Mouse (Mus musculus): ENCODE results near the gene Retreg2.

Gene Retreg2

GRCm38 (mm10) chr1:75168472-75169464, 26.2 kb downstream of the Retreg2 start, which contains the start of gene Zfand2b:
Zfand2b (plus strand) TSS chr1:75168646.
- DNase-seq (ENCODE audit: low spot score), result peak; percentile 97

GRCm38 (mm10) chr1:75179334-75180104, 36.9 kb downstream of the Retreg2 start:
- DNase-seq (ENCODE audit: low spot score), result peak; percentile 65

GRCm38 (mm10) chr1:75180105-75180590, 37.6 kb downstream of the Retreg2 start, which contains the start of gene Abcb6:
Abcb6 (minus strand) TSS chr1:75180392.
- DNase-seq (ENCODE audit: low spot score), result peak; percentile 82

GRCm38 (mm10) chr1:75180741-75181140, 38.2 kb downstream of the Retreg2 start:
- DNase-seq (ENCODE audit: low spot score), result no peak

GRCm38 (mm10) chr1:75181377-75181870, 38.8 kb downstream of the Retreg2 start:
- DNase-seq (ENCODE audit: low spot score), result no peak

DNA sequence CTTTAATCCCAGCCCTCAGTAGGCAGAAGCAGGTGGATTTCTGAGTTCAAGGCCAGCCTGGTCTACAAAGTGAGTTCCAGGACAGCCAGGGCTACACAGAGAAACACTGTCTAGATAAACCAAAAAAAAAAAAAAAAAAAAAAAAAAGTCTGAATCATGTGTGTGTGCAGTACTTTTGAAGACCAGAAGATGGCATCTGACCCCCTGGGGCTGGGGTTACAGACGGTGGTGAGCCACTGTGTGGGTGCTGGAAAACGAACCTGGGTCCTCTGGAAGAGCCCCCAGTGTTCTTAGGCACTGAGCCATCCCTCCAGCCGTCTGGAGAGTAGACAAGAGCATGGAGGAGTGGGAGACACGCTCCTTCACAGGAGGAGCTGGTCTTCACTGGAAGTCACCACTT, 39.6 kb downstream of the Retreg2 start:
- no peak for DNase-seq (ENCODE audit: low spot score)

DNA sequence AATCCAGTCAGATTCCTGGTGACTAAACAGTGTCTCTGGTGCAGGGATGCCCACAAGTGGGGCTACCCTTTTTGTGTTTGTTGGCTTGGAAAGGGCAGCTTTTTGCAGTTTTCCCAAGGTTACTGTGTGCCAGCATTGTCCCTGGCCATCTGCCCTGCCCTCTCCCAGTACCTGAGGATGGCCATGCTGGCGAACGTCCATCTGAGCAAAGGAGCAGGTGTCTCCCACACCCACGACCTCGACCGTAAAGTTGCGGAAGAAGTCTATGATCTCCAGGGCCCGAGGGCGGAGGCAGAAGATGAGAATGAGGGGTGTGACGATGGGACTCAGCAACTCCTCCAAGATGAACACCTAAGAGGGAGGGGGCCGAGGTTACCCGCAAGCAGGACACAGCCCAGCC, 42.9 kb downstream of the Retreg2 start:
- no peak for DNase-seq (ENCODE audit: low spot score)

DNA sequence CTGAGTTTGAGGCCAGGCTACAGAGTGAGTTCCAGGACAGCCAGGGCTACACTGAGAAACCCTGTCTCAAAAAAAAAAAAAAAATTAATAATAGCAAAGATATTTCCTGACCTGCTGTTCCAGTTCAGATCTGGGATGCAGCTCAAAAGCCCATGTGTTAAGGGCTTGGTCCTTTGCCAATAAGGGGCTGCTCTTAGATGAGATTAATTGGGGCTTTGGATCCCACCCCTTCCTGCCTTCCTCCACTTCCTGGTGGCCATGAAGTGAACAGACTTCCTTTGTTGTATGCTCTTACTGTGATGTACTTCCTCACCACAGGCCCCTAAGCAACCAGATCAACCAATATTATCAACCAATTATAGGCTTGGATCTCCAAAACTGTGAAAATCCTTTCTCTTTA, 44.5 kb downstream of the Retreg2 start:
- no peak for DNase-seq (ENCODE audit: low spot score)

DNA sequence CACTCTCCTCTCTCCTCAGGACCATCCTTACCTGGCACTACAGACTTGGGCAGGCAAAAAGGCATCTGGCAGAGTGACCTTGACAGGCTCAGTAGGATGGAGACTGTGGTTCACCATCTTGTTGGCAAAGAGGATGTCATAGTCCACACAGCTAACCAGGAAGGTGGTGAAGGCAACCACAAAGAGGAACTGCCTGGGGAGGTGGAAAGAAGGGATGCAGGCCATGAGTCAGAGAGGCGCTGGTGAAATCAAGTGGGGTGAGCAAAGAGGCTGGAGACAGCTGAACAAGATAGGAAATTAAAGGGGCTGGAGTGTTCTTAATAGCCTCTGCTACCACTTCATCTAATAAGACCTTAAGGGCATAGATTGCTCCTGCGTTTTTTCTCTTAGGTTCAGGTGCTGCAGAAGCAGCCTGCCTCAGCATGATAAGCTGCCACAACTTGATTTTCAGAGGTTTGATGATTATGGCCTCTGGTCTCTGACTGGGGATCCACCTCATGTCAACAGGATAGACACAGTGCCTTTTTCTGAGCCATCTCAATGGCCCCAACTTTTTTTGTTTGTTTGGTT, 45.4 kb downstream of the Retreg2 start:
- DNase-seq (ENCODE audit: low spot score), result no peak

GRCm38 (mm10) chr1:75190577-75190976, 48.0 kb downstream of the Retreg2 start:
- no peak for DNase-seq (ENCODE audit: low spot score)

DNA sequence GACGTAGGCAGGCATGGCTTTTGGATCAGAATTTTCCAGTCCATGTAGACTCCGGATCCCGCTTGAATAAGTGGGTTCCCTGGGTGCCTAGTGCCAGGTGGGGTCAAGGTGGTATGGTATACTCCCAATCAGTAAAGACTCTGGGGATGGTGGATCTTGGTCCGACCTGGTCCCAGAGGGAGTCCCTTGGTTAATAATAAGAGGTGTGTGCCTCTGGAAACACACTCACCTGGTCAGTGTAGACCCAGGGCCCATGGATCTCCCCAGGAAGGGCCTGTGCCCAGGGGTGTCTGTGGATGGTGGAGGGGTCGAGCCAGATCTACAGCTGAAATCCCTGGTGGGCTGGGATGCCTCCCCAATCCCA, 48.7 kb downstream of the Retreg2 start:
- DNase-seq (ENCODE audit: low spot score), result no peak

- peak; percentile 93 for DNase-seq (ENCODE audit: low spot score)
Measured at GRCm38 (mm10) chr1:75191622-75192402, 49.2 kb downstream of the Retreg2 start, which contains the start of the genes Ankzf1 and Atg9a. Ankzf1 (plus strand) TSS chr1:75192151. Atg9a (minus strand) TSS chr1:75192196.

- DNase-seq (ENCODE audit: low spot score), result peak; percentile 34
Measured at GRCm38 (mm10) chr1:75192452-75192851, 49.9 kb downstream of the Retreg2 start.

Measured in spleen, adult 12 weeks (tissue).